Mouse (Mus musculus) Muller cell, postnatal 12 days (primary cell): ENCODE measurements around the gene Ssbp2.
A peak's percentile ranks its signal among the peaks of the same experiment; 100 is the strongest.

Experiments used
- DNase-seq: peaks from one replicate; pipeline ENCODE4 v3.0.0-alpha.2; 2015; ENCODE audit errors: inconsistent ontology term

The Ssbp2 gene

GRCm38 (mm10) chr13:91529821-91530220, 69.7 kb downstream of the Ssbp2 start:
- DNase-seq, result no peak

- no peak for DNase-seq
Measured at GRCm38 (mm10) chr13:91536711-91537110, 76.6 kb downstream of the Ssbp2 start.

DNA sequence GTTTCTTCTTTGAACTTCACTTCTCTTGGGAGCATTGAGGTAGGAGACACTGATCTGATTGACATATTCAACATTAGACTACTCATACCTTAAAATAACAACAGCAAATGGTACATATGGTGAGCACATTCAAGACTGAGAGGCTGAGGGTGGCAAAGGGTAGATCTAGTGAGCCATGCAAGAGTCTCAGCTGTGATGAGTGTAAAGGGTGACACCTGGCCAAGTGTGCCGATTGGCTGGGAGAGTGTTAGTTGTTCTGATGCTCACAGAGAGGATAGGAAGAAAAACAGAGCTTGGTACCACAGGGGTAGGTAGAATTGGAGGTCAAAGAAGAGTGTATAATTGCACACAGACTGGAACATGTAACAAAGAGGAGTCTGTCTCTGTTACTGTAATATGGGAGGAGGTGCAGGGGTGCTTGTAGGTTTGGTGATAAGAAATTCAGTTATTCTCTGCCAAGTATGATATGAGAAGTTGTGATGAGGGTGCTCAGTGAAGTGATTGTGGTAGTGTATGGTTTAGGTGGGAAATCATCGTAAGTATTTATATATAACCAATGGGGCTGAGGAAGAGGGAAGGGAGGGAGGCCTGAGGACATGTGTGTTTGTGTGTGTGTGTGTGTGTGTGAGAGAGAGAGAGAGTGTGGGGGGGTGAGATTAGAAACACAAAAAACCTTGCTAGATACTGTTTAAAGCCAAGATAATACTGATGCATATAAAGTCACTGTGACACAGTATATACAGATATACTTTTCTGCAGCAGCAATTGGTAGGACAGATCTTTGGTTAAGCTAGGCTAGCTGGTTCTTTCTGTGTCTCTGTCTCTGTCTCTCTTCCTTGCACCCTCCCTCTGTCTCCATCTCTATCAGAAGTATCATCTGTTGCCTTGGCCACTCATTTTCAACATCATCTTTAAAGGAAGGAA, 80.3 kb downstream of the Ssbp2 start:
- DNase-seq, result no peak

GRCm38 (mm10) chr13:91541069-91541429, 81.0 kb downstream of the Ssbp2 start:
- no peak for DNase-seq

DNA sequence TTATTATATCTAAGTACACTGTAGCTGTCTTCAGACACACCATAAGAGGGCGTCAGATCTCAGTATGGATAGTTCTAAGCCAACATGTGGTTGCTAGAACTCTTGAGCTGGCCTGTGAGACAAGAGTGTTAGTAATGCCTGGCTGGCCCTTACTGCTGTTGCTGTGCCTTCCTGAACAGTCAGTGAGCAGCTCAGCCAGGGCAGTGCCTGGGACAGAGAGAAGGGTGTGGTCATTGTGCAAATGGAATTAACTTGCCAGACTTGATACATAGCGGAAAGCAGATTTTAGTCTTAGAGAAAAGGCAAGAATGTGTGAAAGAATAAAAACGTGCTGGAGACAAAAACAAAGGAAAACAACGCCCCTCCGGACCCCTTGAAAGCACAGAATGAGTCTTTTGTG, 83.5 kb downstream of the Ssbp2 start:
- no peak for DNase-seq

DNA sequence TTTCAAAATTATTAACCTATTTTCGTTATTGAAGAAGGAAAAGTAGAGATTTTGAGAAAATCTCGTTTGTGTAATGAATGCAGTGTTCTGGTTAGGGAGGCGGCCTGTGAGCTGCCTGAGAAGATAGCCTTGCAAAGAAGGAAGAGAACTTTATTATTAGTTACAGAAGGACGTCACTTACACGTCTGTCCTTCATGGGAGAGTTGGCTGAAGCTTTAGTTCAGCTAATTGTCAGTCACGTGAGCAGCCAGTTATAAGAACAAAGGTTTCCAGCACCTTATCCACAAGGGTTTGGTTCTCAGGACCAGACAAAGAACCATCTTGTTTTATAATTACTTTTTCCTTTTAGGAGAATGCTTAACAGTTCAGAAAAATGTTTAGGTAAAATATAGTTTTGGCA, 104.0 kb downstream of the Ssbp2 start:
- no peak for DNase-seq

DNA sequence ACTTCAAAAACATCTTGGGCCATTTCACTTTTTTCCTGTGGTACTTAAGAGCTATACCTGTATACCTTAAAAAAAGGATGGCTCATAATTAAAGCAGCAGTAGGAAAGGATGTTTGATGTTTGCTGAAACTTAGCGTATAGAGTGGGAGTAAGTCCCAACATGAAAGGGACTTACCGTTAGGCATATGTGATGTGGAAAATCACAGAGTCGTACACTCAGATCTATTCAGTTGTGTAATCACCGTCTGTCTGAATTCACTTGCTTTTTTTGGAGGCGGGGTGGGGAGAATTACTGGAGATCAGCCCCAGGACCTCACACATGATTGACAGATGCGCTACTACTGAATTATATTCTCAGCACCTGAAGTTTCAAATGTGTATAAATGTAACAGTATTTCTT, 104.7 kb downstream of the Ssbp2 start:
- DNase-seq, result no peak

DNA sequence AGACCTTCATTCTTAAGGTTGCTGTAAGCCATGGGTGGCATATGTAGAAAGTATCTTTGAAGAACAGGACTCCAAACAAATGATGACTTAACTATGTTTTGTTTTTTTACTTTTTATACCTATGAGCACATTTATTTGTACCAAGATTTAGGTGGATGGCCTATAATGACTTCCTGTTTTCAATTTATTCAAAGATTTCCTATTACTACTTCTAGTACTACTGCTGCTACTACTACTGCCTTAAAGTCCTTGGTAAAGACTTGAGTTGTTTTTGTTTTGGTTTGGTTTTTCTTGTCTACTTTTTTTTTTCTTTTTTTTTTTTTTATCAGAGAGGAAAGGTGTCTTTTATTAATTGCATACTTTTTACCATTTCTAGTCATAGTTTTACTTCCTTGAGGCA, 121.4 kb downstream of the Ssbp2 start:
- no peak for DNase-seq

GRCm38 (mm10) chr13:91582212-91582611, 122.1 kb downstream of the Ssbp2 start:
- DNase-seq, result peak; percentile 54

GRCm38 (mm10) chr13:91586368-91586767, 126.3 kb downstream of the Ssbp2 start:
- DNase-seq, result no peak

DNA sequence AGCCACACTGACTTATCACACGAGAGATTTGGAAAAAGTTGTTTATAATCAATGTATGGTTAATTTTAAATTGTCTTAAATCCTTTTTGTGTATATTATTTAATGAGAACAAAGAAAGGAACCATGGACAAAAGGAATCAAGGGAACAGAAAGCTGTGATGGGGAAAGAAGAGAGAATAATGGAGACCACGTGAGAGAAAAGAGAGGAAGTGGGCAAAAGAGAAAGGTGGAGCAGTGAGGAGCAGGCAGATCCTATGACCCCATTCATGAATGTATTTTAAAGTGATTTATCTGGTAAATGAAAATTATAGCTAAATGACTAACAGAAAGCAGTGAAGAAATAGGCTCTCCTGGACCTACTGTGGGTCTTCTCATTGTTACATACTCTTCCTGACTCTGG, 128.4 kb downstream of the Ssbp2 start:
- no peak for DNase-seq

DNA sequence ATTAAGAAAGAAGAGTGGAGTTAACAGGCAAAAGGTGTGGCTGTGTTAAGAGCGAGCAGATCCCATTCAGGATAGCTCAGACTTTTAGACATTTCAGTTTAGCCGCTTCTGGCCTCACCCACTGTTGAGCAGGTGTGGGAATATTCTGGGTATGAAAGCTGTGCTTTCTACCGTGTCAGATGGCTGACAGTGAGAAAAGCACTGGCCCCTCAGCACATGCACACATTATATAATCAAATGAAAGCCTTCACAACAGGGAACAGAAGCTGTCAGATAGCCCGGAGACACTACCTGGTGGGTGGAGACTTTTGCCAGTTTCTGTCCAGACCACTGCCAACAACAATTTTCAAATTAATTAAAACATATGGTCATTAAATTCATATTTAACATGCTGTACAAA, 131.8 kb downstream of the Ssbp2 start:
- no peak for DNase-seq

DNA sequence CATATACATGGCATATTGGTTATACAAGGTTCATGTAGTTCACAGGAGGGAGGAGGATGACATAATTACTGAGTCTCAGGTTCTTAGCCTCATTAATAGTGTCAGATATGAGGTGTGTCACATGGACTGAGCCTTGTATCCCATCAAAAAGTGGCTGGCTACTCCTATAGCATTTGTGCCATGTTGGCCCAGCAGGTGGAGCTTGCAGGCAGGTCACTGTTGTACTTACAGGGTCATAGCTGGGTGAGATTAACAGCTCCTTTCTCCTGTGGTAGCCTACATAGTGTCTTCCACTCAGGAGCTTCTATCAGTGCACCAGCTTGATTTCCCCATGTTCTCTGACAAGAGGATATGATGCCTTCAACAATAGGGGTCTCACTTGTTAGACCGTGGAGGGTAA, 135.2 kb downstream of the Ssbp2 start:
- DNase-seq, result no peak

DNA sequence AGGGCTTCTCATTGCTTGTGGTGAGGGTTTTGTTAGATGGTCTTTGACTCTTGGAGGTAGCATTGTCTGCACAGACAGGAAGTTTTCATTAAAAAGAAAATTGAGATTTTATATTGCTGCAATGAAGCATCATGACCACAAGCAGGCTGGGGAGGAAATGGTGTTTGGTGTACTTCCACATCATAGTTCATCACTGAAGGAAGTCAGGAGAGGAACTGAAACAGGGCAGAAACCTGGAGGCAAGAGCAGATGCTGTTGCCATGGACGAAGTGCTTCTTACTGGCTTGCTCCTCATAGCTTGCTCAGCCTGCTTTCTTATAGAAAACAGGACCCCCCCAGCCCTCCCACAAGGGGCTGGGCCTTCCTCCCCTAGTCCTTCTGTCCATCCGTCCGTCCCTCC, 139.5 kb downstream of the Ssbp2 start:
- no peak for DNase-seq

- DNase-seq, result no peak
Measured at GRCm38 (mm10) chr13:91605043-91605840, 145.2 kb downstream of the Ssbp2 start.

DNA sequence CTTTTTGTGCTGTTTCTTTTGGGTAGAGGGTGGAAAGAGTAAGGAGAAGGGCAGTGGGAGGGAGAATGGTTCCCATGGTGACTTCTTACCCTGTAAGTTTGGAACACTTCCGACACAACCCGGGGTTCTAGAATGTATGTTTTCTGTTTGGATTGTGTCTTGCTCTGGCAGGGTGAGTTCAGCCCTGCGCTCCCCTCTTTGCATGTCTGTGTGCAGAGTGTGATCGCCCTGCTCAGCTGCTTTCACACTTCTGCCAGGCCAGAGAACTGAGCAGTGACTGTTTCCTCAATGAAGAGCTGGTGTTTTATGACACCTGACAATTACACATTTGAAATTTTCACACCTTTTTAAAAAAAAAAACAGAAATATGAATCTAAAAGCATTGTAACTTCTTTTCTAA, 150.5 kb downstream of the Ssbp2 start:
- no peak for DNase-seq

- no peak for DNase-seq
Measured at GRCm38 (mm10) chr13:91611909-91612308, 151.8 kb downstream of the Ssbp2 start.

DNA sequence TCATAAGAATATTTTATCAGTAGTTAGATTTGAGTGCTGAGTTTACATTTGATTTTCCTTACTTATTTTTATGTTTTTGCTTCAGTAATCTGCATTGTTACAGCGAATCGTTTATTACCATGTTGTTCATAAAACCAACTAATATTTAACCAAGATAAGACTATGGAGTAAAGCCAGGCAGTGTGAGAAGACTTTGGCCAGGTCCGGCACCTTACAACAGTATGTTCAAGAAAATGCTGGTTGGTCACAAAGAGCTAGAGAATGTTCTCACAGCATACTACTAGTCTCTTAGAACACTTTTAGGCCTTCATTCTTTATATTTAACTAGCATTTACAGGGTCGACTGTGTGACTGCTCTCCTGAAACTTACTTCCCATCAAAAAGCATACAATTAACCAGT, 152.5 kb downstream of the Ssbp2 start:
- no peak for DNase-seq

DNA sequence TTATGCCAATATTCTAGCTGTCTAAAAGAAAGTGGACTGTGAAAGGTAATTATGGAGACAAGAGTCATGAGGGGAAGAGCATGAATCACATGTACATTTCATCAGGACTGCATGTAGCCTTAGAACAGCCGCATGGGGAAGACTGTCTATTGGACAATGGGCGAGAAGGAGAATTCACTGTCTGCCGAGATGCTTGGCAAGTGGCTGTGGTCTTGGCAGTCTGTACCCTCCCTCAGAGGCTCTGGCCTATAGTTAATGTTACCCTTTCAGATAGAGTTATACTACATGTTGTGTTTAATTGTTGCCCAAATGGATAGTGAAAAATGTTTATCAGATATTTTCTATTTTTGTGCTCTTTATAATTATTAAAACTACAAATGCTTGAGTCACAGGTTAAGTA, 156.0 kb downstream of the Ssbp2 start:
- DNase-seq, result no peak

GRCm38 (mm10) chr13:91616876-91617275, 156.8 kb downstream of the Ssbp2 start:
- no peak for DNase-seq

- DNase-seq, result no peak
Measured at GRCm38 (mm10) chr13:91619431-91619830, 159.3 kb downstream of the Ssbp2 start.

DNA sequence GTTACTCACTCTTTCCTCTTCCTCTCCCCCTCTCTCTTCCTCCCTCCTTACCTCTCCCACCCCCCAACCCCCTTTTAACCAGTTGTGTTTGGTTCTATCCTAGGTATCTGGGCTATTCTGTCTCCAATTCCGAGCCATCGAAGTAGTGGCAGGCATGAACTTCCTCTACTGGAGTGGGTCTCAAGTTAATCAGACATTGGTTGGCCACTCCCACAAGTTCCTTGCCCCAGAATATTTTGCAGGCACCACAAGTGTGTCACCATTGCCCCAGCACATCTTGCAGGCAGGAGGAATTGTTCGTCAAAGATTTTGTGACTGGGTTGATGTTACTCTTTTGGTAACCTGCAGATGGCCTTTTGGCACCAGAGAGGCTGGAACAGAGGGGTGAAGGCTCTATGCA, 160.5 kb downstream of the Ssbp2 start:
- DNase-seq, result no peak

DNA sequence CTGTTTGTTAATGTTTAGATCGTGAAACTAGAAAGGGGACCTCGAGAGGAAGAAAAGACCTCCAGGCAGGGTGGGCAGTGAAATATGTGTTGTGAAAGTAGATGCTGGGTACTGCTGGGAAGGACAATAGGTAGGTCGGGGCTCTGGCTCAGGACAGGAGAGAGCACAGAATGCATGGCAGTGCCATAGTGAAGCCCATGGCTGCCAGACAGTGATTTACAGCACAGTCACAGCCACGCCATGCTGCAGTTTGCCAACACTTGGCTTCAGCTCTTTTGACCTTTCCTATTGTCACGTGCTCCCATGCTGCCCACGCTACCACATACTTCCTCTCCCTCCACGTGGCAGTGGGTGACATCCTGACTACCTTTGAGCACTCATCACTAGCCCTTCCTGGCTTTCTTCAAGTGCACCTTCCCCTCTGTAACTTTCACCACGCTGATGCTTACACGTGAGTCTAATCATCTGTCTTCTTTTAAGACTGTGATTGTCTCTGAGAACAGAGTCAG, 171.3 kb downstream of the Ssbp2 start:
- no peak for DNase-seq
